Mouse (Mus musculus) forebrain, embryonic 15.5 days (tissue): ENCODE data around the gene Gdf2. TPM values are rescaled to one million over a fixed set of nuclear protein-coding genes. Genes with fewer than 3 reads are reported as not detected.
A peak's percentile ranks its signal among the peaks of the same experiment; 100 is the strongest.

ENCODE experiments used
- ATAC-seq: fragments of 200-750 bp; cut with Nextera tagmentation; replicated peaks from 2 replicates; pipeline ENCODE4 v1.8.0; 2017; ENCODE audit warnings: mild to moderate bottlenecking, moderate TSS enrichment, moderate library complexity
- H3K27ac ChIP-seq: fragments of 300-500 bp; sonication (generic); replicated peaks from 2 replicates; pipeline ENCODE4 v1.5.1; 2015; ENCODE audit warnings: mild to moderate bottlenecking, inconsistent platforms
- H3K27me3 ChIP-seq: fragments of 300-500 bp; sonication (generic); 2 replicates; pipeline ENCODE4 v1.6.1; 2015; ENCODE audit warnings: inconsistent platforms
- H3K36me3 ChIP-seq: fragments of 300-500 bp; sonication (generic); 2 replicates; pipeline ENCODE4 v1.6.1; 2015; ENCODE audit warnings: mild to moderate bottlenecking, inconsistent platforms
- H3K4me1 ChIP-seq: fragments of 300-500 bp; sonication (generic); 2 replicates; pipeline ENCODE4 v1.6.1; 2015; ENCODE audit warnings: inconsistent platforms
- H3K4me2 ChIP-seq: fragments of 300-500 bp; sonication (generic); replicated peaks from 2 replicates; pipeline ENCODE4 v1.6.1; 2015; ENCODE audit warnings: mild to moderate bottlenecking, inconsistent platforms
- H3K4me3 ChIP-seq: fragments of 300-500 bp; sonication (generic); 2 replicates; pipeline ENCODE4 v1.5.1; 2015; ENCODE audit warnings: mild to moderate bottlenecking, inconsistent platforms
- H3K9ac ChIP-seq: fragments of 300-500 bp; sonication (generic); replicated peaks from 2 replicates; pipeline ENCODE4 v1.6.1; 2015; ENCODE audit warnings: mild to moderate bottlenecking, inconsistent platforms
- H3K9me3 ChIP-seq: fragments of 300-500 bp; sonication (generic); 2 replicates; pipeline ENCODE4 v1.6.1; 2016; ENCODE audit warnings: inconsistent platforms
- WGBS: fragments of 180-500 bp; shearing (Covaris S2); methylation state at CpG from one replicate; pipeline ENCODE4 v1.1.7; 2015; ENCODE audit warnings: mixed read lengths; 5-methylcytosine and 5-hydroxymethylcytosine counted together
- polyA plus RNA-seq: library from polyadenylated mRNA; unstranded; fragments of >200 nt; fragmentation: Nextera tagmentation; extraction: Ambion mirVana; gene quantifications from 2 replicates; pipeline ENCODE4 v1.2.1, GENCODE M21; 2015

Gdf2 gene
- polyA plus RNA-seq, 1 experiment from 2014 or later: not detected

DNA sequence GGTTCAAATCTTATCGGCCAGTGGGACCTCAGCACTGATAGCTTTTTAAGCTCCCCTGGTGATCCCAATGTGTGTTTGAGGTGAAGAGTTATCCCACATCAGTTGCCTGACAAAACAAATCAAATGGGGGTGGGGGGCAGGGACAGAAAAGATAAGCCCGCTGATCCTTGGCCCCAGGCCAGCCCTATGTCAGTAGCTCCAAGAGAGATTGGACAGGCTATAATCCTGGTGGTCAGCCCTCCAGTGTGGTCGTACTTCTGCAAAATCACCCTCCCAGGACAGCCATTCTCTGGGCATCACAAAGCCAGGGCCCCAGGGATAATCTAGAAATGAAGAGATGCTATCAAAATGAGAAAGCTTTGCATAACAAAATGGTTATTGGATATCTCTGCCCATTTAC lies 18.0 kb downstream of the Gdf2 start:
- Histone ChIP-seq H3K9me3 (no peaks in the 10 kb centered on the region), H3K4me2 (no peak overlapping the region), H3K9ac (no peak overlapping the region), H3K4me1 (no peaks in the 10 kb centered on the region), H3K36me3 (no peaks in the 10 kb centered on the region), H3K4me3 (no peak overlapping the region), H3K27ac (no peak overlapping the region), H3K27me3 (no peaks in the 10 kb centered on the region)
- no peak for ATAC-seq
- WGBS: 68% methylated on average over 3 of the region's 3 CpGs

GRCm38 (mm10) chr14:33959341-33959740 lies 18.5 kb downstream of the Gdf2 start:
- Histone ChIP-seq H3K27me3 (no peaks in the 10 kb centered on the region), H3K4me1 (no peaks in the 10 kb centered on the region), H3K27ac (no peak overlapping the region), H3K36me3 (no peaks in the 10 kb centered on the region), H3K9me3 (no peaks in the 10 kb centered on the region), H3K9ac (no peak overlapping the region), H3K4me3 (no peak overlapping the region), H3K4me2 (no peak overlapping the region)
- no peak for ATAC-seq
- 13% methylated on average over 9 of the region's 9 CpGs for WGBS

DNA sequence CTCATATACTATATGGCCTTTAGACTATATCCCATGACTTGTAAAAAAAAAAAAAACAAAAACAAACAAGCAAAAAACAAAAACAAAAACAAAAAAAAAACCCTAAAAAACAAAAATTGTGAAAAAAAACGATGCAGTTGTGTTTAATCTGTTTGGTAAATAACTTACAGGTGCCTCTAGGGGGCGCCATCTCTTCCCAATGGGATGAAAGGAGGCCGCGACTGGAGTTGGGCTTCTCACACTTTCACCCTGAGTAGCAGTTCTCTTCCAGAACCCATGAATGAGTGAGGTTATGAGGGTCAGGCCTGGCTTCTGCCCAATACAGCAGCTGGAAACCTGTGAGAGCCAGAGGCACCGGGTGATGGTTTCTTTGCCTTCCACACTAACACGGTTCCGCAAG lies 24.8 kb downstream of the Gdf2 start:
- WGBS: 70% methylated on average over 7 of the region's 7 CpGs
- ATAC-seq: no peak

GRCm38 (mm10) chr14:33972679-33973078 lies 31.8 kb downstream of the Gdf2 start:
- Histone ChIP-seq H3K4me3 (no peak overlapping the region), H3K4me1 (no peaks in the 10 kb centered on the region), H3K9me3 (no peaks in the 10 kb centered on the region), H3K27me3 (no peaks in the 10 kb centered on the region), H3K9ac (no peak overlapping the region), H3K4me2 (no peak overlapping the region), H3K36me3 (no peaks in the 10 kb centered on the region), H3K27ac (no peak overlapping the region)
- ATAC-seq: no peak
- 52% methylated on average over 7 of the region's 7 CpGs for WGBS

More for the DNA sequence above, 24.8 kb downstream of the Gdf2 start:
- Histone ChIP-seq H3K4me3 (no peak overlapping the region), H3K27ac (no peak overlapping the region), H3K27me3 (no peaks in the 10 kb centered on the region), H3K9ac (no peak overlapping the region), H3K36me3 (no peaks in the 10 kb centered on the region), H3K4me2 (no peak overlapping the region), H3K4me1 (no peaks in the 10 kb centered on the region), H3K9me3 (no peaks in the 10 kb centered on the region)

DNA sequence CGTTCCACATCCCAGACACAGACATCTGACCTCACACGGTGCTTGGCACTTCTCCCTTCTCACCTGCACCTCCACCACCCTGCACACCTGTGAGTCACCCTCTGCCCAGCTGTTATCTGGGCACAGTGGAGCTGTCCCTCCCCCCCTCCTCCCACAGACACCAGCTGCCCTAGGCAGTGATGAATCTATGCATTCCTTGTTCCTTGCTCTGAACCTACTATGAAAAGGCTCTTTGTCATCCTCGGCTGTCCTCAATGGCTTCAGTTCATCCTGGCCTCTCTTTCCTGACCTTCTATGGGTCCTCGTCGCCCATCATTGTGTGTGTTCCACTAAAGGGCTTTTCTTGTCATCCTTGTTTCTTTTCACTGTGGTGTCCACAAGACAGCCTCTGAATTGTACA lies 33.9 kb downstream of the Gdf2 start:
- Histone ChIP-seq H3K4me1 (peaks cover 8% of the 10 kb centered on the region), H3K27ac (no peak overlapping the region), H3K4me2 (no peak overlapping the region), H3K9me3 (no peaks in the 10 kb centered on the region), H3K9ac (no peak overlapping the region), H3K4me3 (no peak overlapping the region), H3K36me3 (no peaks in the 10 kb centered on the region), H3K27me3 (0 out of 2 replicates have a peak, but pooled peaks cover 3% of the 10 kb centered on the region)
- ATAC-seq: no peak
- WGBS: 66% methylated on average over 5 of the region's 5 CpGs

DNA sequence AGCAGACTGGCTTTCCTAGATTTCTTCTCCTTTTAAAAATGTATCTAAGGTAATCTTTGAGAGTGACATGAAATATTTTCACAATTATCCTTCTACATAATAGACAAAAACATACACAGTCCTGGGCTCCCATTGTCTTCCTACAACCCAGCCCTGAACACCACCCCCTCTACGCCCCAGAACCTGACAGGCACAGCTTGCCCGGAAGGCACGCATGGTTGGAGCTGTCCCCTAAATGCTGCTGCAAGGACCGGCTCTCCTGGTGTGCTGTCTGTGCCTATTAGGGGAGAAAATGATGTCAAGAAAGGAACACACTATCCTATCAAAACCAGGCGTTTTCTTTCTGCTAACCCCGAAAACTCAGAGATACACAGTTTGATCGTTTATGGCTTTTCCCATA lies 36.9 kb downstream of the Gdf2 start:
- no peak overlapping the region for H3K4me3 ChIP-seq
- ATAC-seq: no peak
- H3K4me1 ChIP-seq: peaks cover 8% of the 10 kb centered on the region
- no peak overlapping the region for H3K4me2 ChIP-seq
- no peak overlapping the region for H3K9ac ChIP-seq
- no peak overlapping the region for H3K27ac ChIP-seq
- 0 out of 2 replicates have a peak, but pooled peaks cover 3% of the 10 kb centered on the region for H3K27me3 ChIP-seq
- H3K9me3 ChIP-seq: no peaks in the 10 kb centered on the region
- 41% methylated on average over 7 of the region's 7 CpGs for WGBS
- no peaks in the 10 kb centered on the region for H3K36me3 ChIP-seq

GRCm38 (mm10) chr14:33978604-33979059 lies 37.8 kb downstream of the Gdf2 start, which contains the start of gene Zfp488:
TSS of gene Zfp488 (minus strand) at chr14:33978764.
- H3K4me2 ChIP-seq: peak within 1 kb of the TSS; percentile 77
- ATAC-seq: 0 out of 2 replicates have a peak, but pooled peaks have one; percentile 55
- peak within 1 kb of the TSS; percentile 40 for H3K4me3 ChIP-seq
- H3K27ac ChIP-seq: no peak within 1 kb of the TSS
- H3K9me3 ChIP-seq: no peaks in the 10 kb centered on the region
- 2% methylated on average over 25 of the region's 25 CpGs for WGBS
- H3K4me1 ChIP-seq: peaks cover 8% of the 10 kb centered on the region
- 0 out of 2 replicates have a peak, but pooled peaks cover 3% of the 10 kb centered on the region for H3K27me3 ChIP-seq
- no peaks in the 10 kb centered on the region for H3K36me3 ChIP-seq
- H3K9ac ChIP-seq: peak within 1 kb of the TSS; percentile 32

- ATAC-seq: no peak
- H3K27me3 ChIP-seq: no peaks in the 10 kb centered on the region
- no peak overlapping the region for H3K4me2 ChIP-seq
These were observed 48.4 kb downstream of the Gdf2 start for GRCm38 (mm10) chr14:33989201-33989600.

GRCm38 (mm10) chr14:33991971-33992370 lies 51.1 kb downstream of the Gdf2 start:
- H3K36me3 ChIP-seq: no peaks in the 10 kb centered on the region
- no peak overlapping the region for H3K27ac ChIP-seq
- H3K27me3 ChIP-seq: no peaks in the 10 kb centered on the region
- no peaks in the 10 kb centered on the region for H3K9me3 ChIP-seq
- no peak overlapping the region for H3K4me2 ChIP-seq
- H3K4me3 ChIP-seq: no peak overlapping the region
- WGBS: 83% methylated on average over 4 of the region's 4 CpGs
- H3K4me1 ChIP-seq: no peaks in the 10 kb centered on the region
- ATAC-seq: no peak
- no peak overlapping the region for H3K9ac ChIP-seq

More at GRCm38 (mm10) chr14:33989201-33989600, 48.4 kb downstream of the Gdf2 start:
- Histone ChIP-seq H3K9ac (no peak overlapping the region), H3K4me1 (no peaks in the 10 kb centered on the region), H3K4me3 (no peak overlapping the region), H3K27ac (no peak overlapping the region), H3K9me3 (no peaks in the 10 kb centered on the region), H3K36me3 (no peaks in the 10 kb centered on the region)
- 49% methylated on average over 3 of the region's 3 CpGs for WGBS

GRCm38 (mm10) chr14:33993051-33993450 lies 52.2 kb downstream of the Gdf2 start:
- Histone ChIP-seq H3K9ac (no peak overlapping the region), H3K4me2 (no peak overlapping the region), H3K36me3 (no peaks in the 10 kb centered on the region), H3K9me3 (no peaks in the 10 kb centered on the region), H3K27ac (no peak overlapping the region), H3K4me1 (0 out of 2 replicates have a peak, but pooled peaks cover 3% of the 10 kb centered on the region), H3K4me3 (no peak overlapping the region), H3K27me3 (no peaks in the 10 kb centered on the region)
- 91% methylated on average over 9 of the region's 9 CpGs for WGBS
- ATAC-seq: no peak

GRCm38 (mm10) chr14:33993521-33994289 lies 52.9 kb downstream of the Gdf2 start:
- Histone ChIP-seq H3K4me2 (no peak overlapping the region), H3K9me3 (no peaks in the 10 kb centered on the region), H3K27ac (no peak overlapping the region), H3K4me1 (0 out of 2 replicates have a peak, but pooled peaks cover 3% of the 10 kb centered on the region), H3K4me3 (no peak overlapping the region), H3K36me3 (no peaks in the 10 kb centered on the region), H3K9ac (no peak overlapping the region), H3K27me3 (no peaks in the 10 kb centered on the region)
- 88% methylated on average over 6 of the region's 6 CpGs for WGBS
- no peak for ATAC-seq
